Mouse (Mus musculus): ENCODE data around the gene Zfp36.

DNA sequence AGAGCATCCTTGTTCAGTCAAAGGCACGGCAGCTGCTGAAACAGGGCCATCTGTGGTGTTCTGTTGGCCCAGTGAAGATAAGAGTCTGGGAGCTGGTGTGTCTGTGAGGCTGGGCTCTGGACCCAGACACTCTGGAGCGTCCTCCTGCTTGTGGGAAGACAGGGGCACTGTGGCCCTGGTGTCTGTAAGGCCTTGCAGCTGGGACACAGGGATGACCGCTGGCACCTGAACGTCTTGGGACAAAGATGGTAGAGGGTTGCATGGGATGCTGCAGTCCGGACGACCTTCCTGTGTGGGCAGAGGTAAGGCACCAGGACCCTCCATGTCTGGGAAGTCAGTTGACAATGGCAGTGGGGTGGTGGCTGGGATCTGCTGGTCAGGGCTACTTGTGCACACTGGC, 19.8 kb downstream of the Zfp36 start:
- TF ChIP-seq POLR2A (IDR thresholded peaks at IDR 0.05; ENCODE audit: low read depth, low read length) (no peak), CTCF (IDR thresholded peaks at IDR 0.05; ENCODE audit: extremely low read depth, insufficient read depth, insufficient read length, insufficient replicate concordance) (no peak)
